Mouse (Mus musculus): Measurements from ENCODE around the gene Homer2.
A peak's percentile ranks its signal among the peaks of the same experiment; 100 is the strongest.

Gene Homer2

DNA sequence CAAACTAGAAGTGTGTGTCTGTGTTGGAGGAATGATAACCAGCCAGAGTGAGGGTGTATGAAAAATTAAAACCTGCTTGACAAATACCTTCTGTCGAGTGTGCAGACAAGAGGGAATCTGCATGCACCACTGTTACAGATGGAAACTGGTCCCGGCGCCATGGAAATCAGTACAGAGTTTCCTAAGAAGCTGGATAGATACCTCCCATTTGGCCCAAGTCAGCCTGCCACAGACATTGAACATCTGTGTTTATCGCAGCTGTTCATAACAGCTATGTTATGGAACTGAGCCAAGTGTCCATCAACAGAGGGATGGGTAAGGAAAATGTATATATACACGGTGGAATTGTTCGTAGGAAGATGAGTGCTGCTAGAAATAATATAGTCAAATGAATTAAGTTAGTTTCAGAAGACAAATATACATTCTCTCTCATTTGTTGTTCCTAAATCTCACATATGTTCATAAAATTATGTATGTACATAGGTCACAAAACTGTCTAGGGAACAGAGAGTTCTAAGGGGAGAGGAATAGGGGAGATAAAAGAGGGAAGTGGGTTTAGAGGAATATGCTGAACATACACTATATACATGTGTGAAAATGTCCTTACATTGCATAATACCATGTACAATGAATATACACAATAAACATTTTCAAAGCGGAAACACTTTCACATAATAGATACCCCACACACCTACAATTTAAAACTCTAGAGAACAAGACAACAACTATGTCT, 149.9 kb downstream of the Homer2 start:
- DNase-seq, result no peak

DNA sequence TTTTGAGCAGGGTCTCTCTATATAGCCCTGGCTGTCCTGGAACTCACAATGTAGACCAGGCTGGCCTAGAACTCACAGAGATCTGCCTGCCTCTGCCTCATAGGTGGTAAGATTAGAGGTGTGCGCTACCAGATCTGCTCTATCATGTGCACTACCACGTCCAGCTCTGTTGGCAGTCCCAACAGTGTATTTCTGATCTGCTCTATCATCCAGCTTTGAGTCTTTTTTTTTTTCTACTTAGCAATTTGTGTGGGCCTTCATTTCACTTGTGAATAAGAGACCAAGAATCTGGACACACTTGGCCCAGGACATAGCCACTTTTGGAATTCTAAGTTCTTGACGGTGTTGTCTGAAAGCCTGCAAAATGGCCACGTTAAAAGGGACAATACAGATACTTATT, 150.5 kb downstream of the Homer2 start:
- no peak for DNase-seq

DNA sequence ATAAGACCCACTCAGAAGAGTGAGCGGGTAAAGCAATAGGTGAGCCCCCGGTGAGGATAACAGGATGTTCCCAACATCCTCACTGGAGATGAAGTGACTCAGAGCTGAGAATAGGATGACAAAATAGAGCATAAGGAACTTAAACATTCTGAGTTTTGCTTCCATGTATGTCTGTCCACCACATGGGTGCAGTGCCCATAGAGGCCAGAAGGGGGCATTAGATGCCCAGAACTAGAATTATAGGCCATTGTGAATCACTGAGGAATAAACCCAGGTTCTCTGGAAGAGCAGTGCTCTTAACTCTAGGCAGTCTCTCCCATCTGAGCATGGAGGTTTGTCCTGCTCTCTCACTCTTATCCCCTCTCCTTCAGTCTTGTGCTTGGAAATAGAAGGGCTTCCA, 153.0 kb downstream of the Homer2 start:
- peak; percentile 73 for DNase-seq

DNA sequence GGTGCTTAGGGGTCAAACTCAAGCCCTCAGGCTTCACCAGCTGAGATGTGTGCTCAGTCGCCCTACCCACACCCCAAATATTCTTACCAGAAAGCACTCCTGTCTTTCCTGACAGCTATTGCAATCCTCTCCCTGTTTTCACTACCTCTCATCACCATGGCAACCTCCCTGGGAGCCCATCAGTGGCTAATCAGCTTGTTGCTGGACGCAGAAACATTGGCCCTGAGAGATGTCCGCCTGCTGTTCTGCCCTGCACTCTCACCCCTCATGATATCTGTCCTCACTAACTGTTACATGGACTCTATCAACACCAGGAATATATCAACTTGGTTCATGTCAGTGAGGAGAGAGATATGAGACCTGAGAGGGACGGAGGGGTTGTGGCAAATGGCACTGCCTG, 153.7 kb downstream of the Homer2 start:
- no peak for DNase-seq
